Mouse (Mus musculus): Measurements from ENCODE around the gene Krt88. TPM values are rescaled to one million over a fixed set of nuclear protein-coding genes. Genes with fewer than 3 reads are reported as not detected.

Krt88 gene
- polyA plus RNA-seq, 1 experiment from 2014 or later, result not detected

- no peak overlapping the region for H3K4me2 ChIP-seq (ENCODE audit: low read depth)
- no peak overlapping the region for H3K9ac ChIP-seq (ENCODE audit: low read length)
- H3K36me3 ChIP-seq (ENCODE audit: control insufficient read depth, insufficient read depth, low read length), result no peaks in the 10 kb centered on the region
- no peaks in the 10 kb centered on the region for H3K9me3 ChIP-seq (ENCODE audit: control insufficient read depth, low read length)
- H3K27ac ChIP-seq (ENCODE audit: low read depth, low read length), result no peak overlapping the region
- H3K27me3 ChIP-seq (ENCODE audit: control insufficient read depth, insufficient read depth, low read length), result no peaks in the 10 kb centered on the region
- WGBS, result 76% methylated on average over 14 of the region's 14 CpGs
- H3K4me3 ChIP-seq (ENCODE audit: low read depth, low read length), result no peak overlapping the region
- ATAC-seq (ENCODE audit: insufficient read depth, low FRiP score, low TSS enrichment), result no peak
- no peaks in the 10 kb centered on the region for H3K4me1 ChIP-seq (ENCODE audit: control insufficient read depth, insufficient read depth, low read length)
- DNase-seq (ENCODE audit: low spot score), result no peak
Observed at GRCm38 (mm10) chr15:101459283-101459682, 11.7 kb downstream of the Krt88 start.

- no peak within 1 kb of the TSS for H3K27ac ChIP-seq (ENCODE audit: low read depth, low read length)
- no peak for DNase-seq (ENCODE audit: low spot score)
- WGBS, result 78% methylated on average over 13 of the region's 13 CpGs
- no peaks in the 10 kb centered on the region for H3K4me1 ChIP-seq (ENCODE audit: control insufficient read depth, insufficient read depth, low read length)
- H3K9ac ChIP-seq (ENCODE audit: low read length), result no peak within 1 kb of the TSS
- no peaks in the 10 kb centered on the region for H3K9me3 ChIP-seq (ENCODE audit: control insufficient read depth, low read length)
- no peak within 1 kb of the TSS for H3K4me2 ChIP-seq (ENCODE audit: low read depth)
- no peaks in the 10 kb centered on the region for H3K36me3 ChIP-seq (ENCODE audit: control insufficient read depth, insufficient read depth, low read length)
- no peak for ATAC-seq (ENCODE audit: insufficient read depth, low FRiP score, low TSS enrichment)
- H3K4me3 ChIP-seq (ENCODE audit: low read depth, low read length), result no peak within 1 kb of the TSS
- no peaks in the 10 kb centered on the region for H3K27me3 ChIP-seq (ENCODE audit: control insufficient read depth, insufficient read depth, low read length)
Observed at GRCm38 (mm10) chr15:101463651-101464050, 16.1 kb downstream of the Krt88 start, which contains the start of gene Krt81. Gene Krt81 (minus strand): TSS chr15:101463751.

GRCm38 (mm10) chr15:101469093-101469492 lies 21.5 kb downstream of the Krt88 start:
- no peaks in the 10 kb centered on the region for H3K36me3 ChIP-seq (ENCODE audit: control insufficient read depth, insufficient read depth, low read length)
- no peaks in the 10 kb centered on the region for H3K27me3 ChIP-seq (ENCODE audit: control insufficient read depth, insufficient read depth, low read length)
- no peaks in the 10 kb centered on the region for H3K9me3 ChIP-seq (ENCODE audit: control insufficient read depth, low read length)
- H3K4me2 ChIP-seq (ENCODE audit: low read depth), result no peak overlapping the region
- no peak overlapping the region for H3K4me3 ChIP-seq (ENCODE audit: low read depth, low read length)
- no peaks in the 10 kb centered on the region for H3K4me1 ChIP-seq (ENCODE audit: control insufficient read depth, insufficient read depth, low read length)
- no peak for DNase-seq (ENCODE audit: low spot score)
- WGBS, result 83% methylated on average over 4 of the region's 4 CpGs
- ATAC-seq (ENCODE audit: insufficient read depth, low FRiP score, low TSS enrichment), result no peak
- H3K9ac ChIP-seq (ENCODE audit: low read length), result no peak overlapping the region
- no peak overlapping the region for H3K27ac ChIP-seq (ENCODE audit: low read depth, low read length)

- Histone ChIP-seq H3K4me2 (ENCODE audit: low read depth) (no peak within 1 kb of the TSS), H3K27me3 (ENCODE audit: control insufficient read depth, insufficient read depth, low read length) (no peaks in the 10 kb centered on the region), H3K36me3 (ENCODE audit: control insufficient read depth, insufficient read depth, low read length) (no peaks in the 10 kb centered on the region), H3K27ac (ENCODE audit: low read depth, low read length) (no peak within 1 kb of the TSS), H3K9me3 (ENCODE audit: control insufficient read depth, low read length) (no peaks in the 10 kb centered on the region), H3K4me3 (ENCODE audit: low read depth, low read length) (no peak within 1 kb of the TSS), H3K4me1 (ENCODE audit: control insufficient read depth, insufficient read depth, low read length) (no peaks in the 10 kb centered on the region), H3K9ac (ENCODE audit: low read length) (no peak within 1 kb of the TSS)
- ATAC-seq (ENCODE audit: insufficient read depth, low FRiP score, low TSS enrichment), result no peak
- DNase-seq (ENCODE audit: low spot score), result peak; percentile 52
- 26% methylated on average over 10 of the region's 10 CpGs for WGBS
Observed at GRCm38 (mm10) chr15:101472952-101473528, 25.5 kb downstream of the Krt88 start, which contains the start of gene Krt86. Gene Krt86 (plus strand): TSS chr15:101473478.

GRCm38 (mm10) chr15:101479007-101479665 lies 31.6 kb downstream of the Krt88 start:
- H3K9ac ChIP-seq (ENCODE audit: low read length), result peak overlapping the region; percentile 49; the same call in 1 of the 2 replicates
- H3K4me2 ChIP-seq (ENCODE audit: low read depth), result peak overlapping the region; percentile 56
- H3K9me3 ChIP-seq (ENCODE audit: control insufficient read depth, low read length), result no peaks in the 10 kb centered on the region
- H3K27ac ChIP-seq (ENCODE audit: low read depth, low read length), result no peak overlapping the region
- ATAC-seq (ENCODE audit: insufficient read depth, low FRiP score, low TSS enrichment) (no peak), DNase-seq (ENCODE audit: low spot score) (peak; percentile 72)
- WGBS, result 13% methylated on average over 31 of the region's 31 CpGs
- no peaks in the 10 kb centered on the region for H3K27me3 ChIP-seq (ENCODE audit: control insufficient read depth, insufficient read depth, low read length)
- H3K4me1 ChIP-seq (ENCODE audit: control insufficient read depth, insufficient read depth, low read length), result no peaks in the 10 kb centered on the region
- H3K36me3 ChIP-seq (ENCODE audit: control insufficient read depth, insufficient read depth, low read length), result no peaks in the 10 kb centered on the region
- H3K4me3 ChIP-seq (ENCODE audit: low read depth, low read length), result peak overlapping the region; percentile 26

GRCm38 (mm10) chr15:101479666-101480060 lies 32.1 kb downstream of the Krt88 start:
- no peaks in the 10 kb centered on the region for H3K27me3 ChIP-seq (ENCODE audit: control insufficient read depth, insufficient read depth, low read length)
- peak overlapping the region; percentile 56 for H3K4me2 ChIP-seq (ENCODE audit: low read depth)
- DNase-seq (ENCODE audit: low spot score) (peak; percentile 20), ATAC-seq (ENCODE audit: insufficient read depth, low FRiP score, low TSS enrichment) (no peak)
- H3K27ac ChIP-seq (ENCODE audit: low read depth, low read length), result no peak overlapping the region
- H3K9ac ChIP-seq (ENCODE audit: low read length), result peak overlapping the region; percentile 49; the same call in 1 of the 2 replicates
- no peaks in the 10 kb centered on the region for H3K4me1 ChIP-seq (ENCODE audit: control insufficient read depth, insufficient read depth, low read length)
- no peaks in the 10 kb centered on the region for H3K9me3 ChIP-seq (ENCODE audit: control insufficient read depth, low read length)
- no peaks in the 10 kb centered on the region for H3K36me3 ChIP-seq (ENCODE audit: control insufficient read depth, insufficient read depth, low read length)
- WGBS, result 34% methylated on average over 11 of the region's 11 CpGs
- peak overlapping the region; percentile 26 for H3K4me3 ChIP-seq (ENCODE audit: low read depth, low read length)

- no peaks in the 10 kb centered on the region for H3K9me3 ChIP-seq (ENCODE audit: control insufficient read depth, low read length)
- H3K36me3 ChIP-seq (ENCODE audit: control insufficient read depth, insufficient read depth, low read length), result no peaks in the 10 kb centered on the region
- DNase-seq (ENCODE audit: low spot score) (no peak), ATAC-seq (ENCODE audit: insufficient read depth, low FRiP score, low TSS enrichment) (no peak)
- no peak overlapping the region for H3K9ac ChIP-seq (ENCODE audit: low read length)
- no peak overlapping the region for H3K4me3 ChIP-seq (ENCODE audit: low read depth, low read length)
- H3K27me3 ChIP-seq (ENCODE audit: control insufficient read depth, insufficient read depth, low read length), result no peaks in the 10 kb centered on the region
- H3K4me1 ChIP-seq (ENCODE audit: control insufficient read depth, insufficient read depth, low read length), result no peaks in the 10 kb centered on the region
- 41% methylated on average over 4 of the region's 4 CpGs for WGBS
- H3K27ac ChIP-seq (ENCODE audit: low read depth, low read length), result 0 out of 2 replicates have a peak overlapping the region, but pooled peaks have one; percentile 8
- no peak overlapping the region for H3K4me2 ChIP-seq (ENCODE audit: low read depth)
Observed at GRCm38 (mm10) chr15:101482056-101482455, 34.5 kb downstream of the Krt88 start.

GRCm38 (mm10) chr15:101483646-101484045 lies 36.1 kb downstream of the Krt88 start:
- no peaks in the 10 kb centered on the region for H3K4me1 ChIP-seq (ENCODE audit: control insufficient read depth, insufficient read depth, low read length)
- ATAC-seq (ENCODE audit: insufficient read depth, low FRiP score, low TSS enrichment) (no peak), DNase-seq (ENCODE audit: low spot score) (no peak)
- no peaks in the 10 kb centered on the region for H3K27me3 ChIP-seq (ENCODE audit: control insufficient read depth, insufficient read depth, low read length)
- 85% methylated on average over 1 of the region's 1 CpGs for WGBS
- H3K9me3 ChIP-seq (ENCODE audit: control insufficient read depth, low read length), result no peaks in the 10 kb centered on the region
- H3K9ac ChIP-seq (ENCODE audit: low read length), result no peak overlapping the region
- no peak overlapping the region for H3K4me3 ChIP-seq (ENCODE audit: low read depth, low read length)
- no peaks in the 10 kb centered on the region for H3K36me3 ChIP-seq (ENCODE audit: control insufficient read depth, insufficient read depth, low read length)
- no peak overlapping the region for H3K27ac ChIP-seq (ENCODE audit: low read depth, low read length)
- H3K4me2 ChIP-seq (ENCODE audit: low read depth), result no peak overlapping the region

GRCm38 (mm10) chr15:101484939-101485338 lies 37.4 kb downstream of the Krt88 start:
- DNase-seq (ENCODE audit: low spot score) (no peak), ATAC-seq (ENCODE audit: insufficient read depth, low FRiP score, low TSS enrichment) (no peak)
- H3K36me3 ChIP-seq (ENCODE audit: control insufficient read depth, insufficient read depth, low read length), result no peaks in the 10 kb centered on the region
- H3K27ac ChIP-seq (ENCODE audit: low read depth, low read length), result no peak overlapping the region
- no peaks in the 10 kb centered on the region for H3K27me3 ChIP-seq (ENCODE audit: control insufficient read depth, insufficient read depth, low read length)
- 71% methylated on average over 1 of the region's 1 CpGs for WGBS
- H3K9ac ChIP-seq (ENCODE audit: low read length), result no peak overlapping the region
- no peaks in the 10 kb centered on the region for H3K9me3 ChIP-seq (ENCODE audit: control insufficient read depth, low read length)
- H3K4me1 ChIP-seq (ENCODE audit: control insufficient read depth, insufficient read depth, low read length), result no peaks in the 10 kb centered on the region
- no peak overlapping the region for H3K4me2 ChIP-seq (ENCODE audit: low read depth)
- no peak overlapping the region for H3K4me3 ChIP-seq (ENCODE audit: low read depth, low read length)

All from neural tube, embryonic 11.5 days (tissue).